Mouse (Mus musculus): ENCODE results near the gene Cnga4. TPM values are rescaled to one million over a fixed set of nuclear protein-coding genes. Genes with fewer than 3 reads are reported as not detected.

The Cnga4 gene
- polyA plus RNA-seq (2012; ENCODE audit: low replicate concordance) = not detected in 2 replicates

GRCm38 (mm10) chr7:105404268-105404667 lies at the start of gene Cnga4:
TSS of gene Cnga4 (plus strand) at chr7:105404568.

DNA sequence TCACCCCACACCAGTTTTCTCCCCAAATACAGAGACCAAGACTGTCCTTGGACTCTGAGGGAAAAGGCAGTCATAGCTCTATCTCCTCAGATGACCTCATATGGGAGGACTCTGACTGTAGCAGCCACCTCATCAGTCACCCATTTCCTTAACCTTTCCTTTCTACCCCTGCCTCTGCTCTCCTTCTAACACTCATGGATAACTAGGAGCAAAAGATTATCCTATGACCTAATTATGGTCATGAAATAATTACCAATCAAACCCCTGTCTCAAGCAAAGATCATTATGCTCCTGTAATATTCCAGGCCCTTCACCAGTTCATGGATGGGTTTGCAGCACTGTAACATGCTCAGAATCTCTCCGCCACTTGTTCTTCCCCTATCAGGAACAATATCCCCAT lies 36.4 kb upstream of the Cnga4 start, which contains the start of gene Olfr692:
Gene Olfr692 (plus strand): TSS at position 301 of the 400 bp plus-strand sequence.

GRCm38 (mm10) chr7:105374866-105375265 lies 29.5 kb upstream of the Cnga4 start, which contains the start of gene Gm5901:
TSS of gene Gm5901 (plus strand) at chr7:105375038.

DNA sequence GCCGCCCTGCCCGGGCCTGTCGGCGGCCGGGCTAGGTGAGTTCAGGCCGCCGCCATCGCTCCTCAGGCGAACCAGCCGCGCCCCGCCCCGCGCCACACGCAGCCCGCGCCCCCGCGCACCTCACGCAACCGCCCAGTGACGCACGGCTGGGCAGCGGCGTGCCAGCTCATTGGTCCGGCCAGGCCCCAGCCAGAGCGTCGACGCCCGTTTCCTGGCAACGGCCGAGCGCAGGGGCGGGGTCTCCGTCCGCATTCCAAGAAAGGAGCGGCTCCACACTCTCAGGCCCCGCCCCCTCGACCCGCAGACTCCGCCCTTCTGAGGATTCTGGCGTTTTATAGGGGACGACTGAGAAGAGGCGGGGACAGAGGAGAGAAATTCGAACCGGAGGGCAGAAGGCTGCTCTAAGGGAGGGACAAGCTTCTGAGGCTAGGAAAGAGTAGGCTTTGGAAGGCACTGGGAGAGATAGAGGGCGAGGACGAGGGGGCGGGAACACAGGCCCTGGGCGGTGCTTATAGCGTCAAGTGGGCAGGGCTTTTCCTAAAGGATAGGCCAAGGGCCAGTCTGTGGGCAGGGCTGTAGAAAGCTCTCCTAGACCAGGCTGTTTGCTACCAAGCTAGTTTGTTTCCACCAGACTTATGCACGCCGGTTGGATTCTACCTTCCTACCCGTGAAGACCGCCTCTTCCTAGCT lies 4.3 kb upstream of the Cnga4 start, which contains the start of gene Fam160a2:
Gene Fam160a2 (minus strand): TSS at position 120 of the 690 bp plus-strand sequence.

GRCm38 (mm10) chr7:105425424-105426043 lies 21.2 kb downstream of the Cnga4 start, which contains the start of gene Cckbr:
TSS of gene Cckbr (plus strand) at chr7:105425731.

Other genes starting within 250 kb of the Cnga4 start
- not detected in 2 replicates for gene Olfr684, start 240.9 kb upstream of the Cnga4 start, polyA plus RNA-seq (2012; ENCODE audit: low replicate concordance)
- gene Olfr685, start 218.6 kb upstream of the Cnga4 start, polyA plus RNA-seq (2012; ENCODE audit: low replicate concordance) = not detected in 2 replicates
- gene Olfr686, start 197.1 kb upstream of the Cnga4 start, polyA plus RNA-seq (2012; ENCODE audit: low replicate concordance) = not detected in 2 replicates
- gene Olfr688, start 116.5 kb upstream of the Cnga4 start, polyA plus RNA-seq (2012; ENCODE audit: low replicate concordance) = not detected in 2 replicates
- gene Olfr689, start 93.4 kb upstream of the Cnga4 start, polyA plus RNA-seq (2012; ENCODE audit: low replicate concordance) = 0.03 TPM in 1 of 2 replicates, not detected in the other
- gene Olfr690, start 70.5 kb upstream of the Cnga4 start, polyA plus RNA-seq (2012; ENCODE audit: low replicate concordance) = not detected in 2 replicates
- gene Olfr691, start 62.3 kb upstream of the Cnga4 start, polyA plus RNA-seq (2012; ENCODE audit: low replicate concordance) = not detected in 2 replicates
- not detected in 2 replicates for gene Olfr692, start 36.3 kb upstream of the Cnga4 start, polyA plus RNA-seq (2012; ENCODE audit: low replicate concordance)
- not detected in 2 replicates for gene Gm5901, start 29.5 kb upstream of the Cnga4 start, polyA plus RNA-seq (2012; ENCODE audit: low replicate concordance)
- 65.0 and 67.0 TPM in 2 replicates for gene Fam160a2, start 4.5 kb upstream of the Cnga4 start, polyA plus RNA-seq (2012; ENCODE audit: low replicate concordance)
- 0.07 TPM in 1 of 2 replicates, not detected in the other for gene Cckbr, start 21.2 kb downstream of the Cnga4 start, polyA plus RNA-seq (2012; ENCODE audit: low replicate concordance)
- 3.8 and 5.3 TPM in 2 replicates for gene Cavin3, start 77.7 kb downstream of the Cnga4 start, polyA plus RNA-seq (2012; ENCODE audit: low replicate concordance)
- 18.1 and 38.9 TPM in 2 replicates for gene Smpd1, start 149.8 kb downstream of the Cnga4 start, polyA plus RNA-seq (2012; ENCODE audit: low replicate concordance)
- gene Apbb1, start 177.1 kb downstream of the Cnga4 start, polyA plus RNA-seq (2012; ENCODE audit: low replicate concordance) = 0.97 and 1.3 TPM in 2 replicates
- not detected in 2 replicates for gene Hpx, start 195.6 kb downstream of the Cnga4 start, polyA plus RNA-seq (2012; ENCODE audit: low replicate concordance)
- 5.6 and 6.8 TPM in 2 replicates for gene Trim3, start 229.0 kb downstream of the Cnga4 start, polyA plus RNA-seq (2012; ENCODE audit: low replicate concordance)
- 182 and 273 TPM in 2 replicates for gene Timm10b, start 235.5 kb downstream of the Cnga4 start, polyA plus RNA-seq (2012; ENCODE audit: low replicate concordance)
- gene Arfip2, start 235.8 kb downstream of the Cnga4 start, polyA plus RNA-seq (2012; ENCODE audit: low replicate concordance) = 56.0 and 57.5 TPM in 2 replicates
- gene Gm45799, start 236.0 kb downstream of the Cnga4 start, polyA plus RNA-seq (2012; ENCODE audit: low replicate concordance) = 9.1 and 148 TPM in 2 replicates
- 0.07 and 0.25 TPM in 2 replicates for gene Dnhd1, start 246.3 kb downstream of the Cnga4 start, polyA plus RNA-seq (2012; ENCODE audit: low replicate concordance)

Measured in leukemia stem cell, adult 10-12 weeks (primary cell).